Mouse (Mus musculus): ENCODE measurements around the gene Igdcc4. TPM values are rescaled to one million over a fixed set of nuclear protein-coding genes. Genes with fewer than 3 reads are reported as not detected.

Igdcc4 gene
- polyA plus RNA-seq, 1 experiment from 2014 or later: 11.8 TPM

GRCm38 (mm10) chr9:65140936-65141305 is 39.6 kb downstream of the Igdcc4 start, which contains the start of gene Igdcc3:
Igdcc3 (plus strand) TSS chr9:65141189.
- Histone ChIP-seq H3K9me3 (replicated peaks; ENCODE audit: control insufficient read depth, low read length) (no peaks in the 10 kb centered on the region), H3K4me1 (ENCODE audit: control insufficient read depth, insufficient read depth, low read length) (0 out of 2 replicates have a peak, but pooled peaks cover 5% of the 10 kb centered on the region), H3K4me3 (ENCODE audit: low read depth, low read length) (peak within 1 kb of the TSS; percentile 68), H3K27ac (ENCODE audit: low read depth, low read length) (peak within 1 kb of the TSS; percentile 55), H3K9ac (ENCODE audit: low read depth, low read length) (peak within 1 kb of the TSS; percentile 71), H3K4me2 (peak within 1 kb of the TSS; percentile 98), H3K36me3 (ENCODE audit: control insufficient read depth, insufficient read depth, low read length) (no peaks in the 10 kb centered on the region), H3K27me3 (ENCODE audit: control insufficient read depth, insufficient read depth, low read length) (peaks cover 8% of the 10 kb centered on the region; the same call in 1 of the 2 replicates)
- ATAC-seq (replicated peaks; ENCODE audit: insufficient number of reproducible peaks, low FRiP score, low TSS enrichment): peak; percentile 68
- WGBS (ENCODE audit: insufficient replicate concordance): under 1% methylated on average over 35 of the region's 48 CpGs

DNA sequence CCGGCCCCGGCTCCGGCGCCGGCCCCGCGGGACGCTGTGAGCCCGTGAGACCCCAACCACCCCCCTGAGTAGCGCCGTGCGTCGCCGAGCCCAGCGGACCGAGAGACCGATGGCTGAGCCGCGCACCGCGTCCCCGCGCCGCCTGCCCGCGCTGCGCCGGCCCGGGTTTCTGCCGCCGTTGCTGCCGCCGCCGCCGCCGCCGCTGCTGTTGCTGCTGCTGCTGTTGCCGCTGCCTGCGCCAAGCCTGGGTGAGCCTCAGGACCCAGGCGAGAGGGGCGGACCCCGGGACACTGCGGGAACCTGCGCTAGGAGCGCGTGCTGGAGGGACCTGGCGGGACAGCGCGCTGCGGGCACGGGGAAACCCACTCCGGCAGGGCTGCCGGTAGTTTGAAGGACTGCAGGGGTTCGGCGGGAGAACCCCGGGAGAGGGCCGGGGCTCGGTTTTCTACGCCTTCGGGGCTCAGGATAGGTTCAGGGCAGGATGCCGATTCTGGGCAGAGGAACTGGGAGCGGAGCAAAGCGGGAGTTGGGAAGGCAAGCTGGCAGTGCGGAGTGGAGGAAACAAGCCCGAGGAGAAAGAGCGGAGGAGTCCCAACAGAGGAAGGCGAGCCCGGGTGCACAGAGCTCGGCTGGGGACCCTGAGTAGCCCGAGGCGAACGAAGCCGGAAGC is 40.2 kb downstream of the Igdcc4 start:
- Histone ChIP-seq H3K9me3 (replicated peaks; ENCODE audit: control insufficient read depth, low read length) (no peaks in the 10 kb centered on the region), H3K27me3 (ENCODE audit: control insufficient read depth, insufficient read depth, low read length) (peaks cover 8% of the 10 kb centered on the region; the same call in 1 of the 2 replicates), H3K36me3 (ENCODE audit: control insufficient read depth, insufficient read depth, low read length) (no peaks in the 10 kb centered on the region), H3K27ac (ENCODE audit: low read depth, low read length) (peak overlapping the region; percentile 55), H3K4me1 (ENCODE audit: control insufficient read depth, insufficient read depth, low read length) (0 out of 2 replicates have a peak, but pooled peaks cover 5% of the 10 kb centered on the region), H3K9ac (ENCODE audit: low read depth, low read length) (peak overlapping the region; percentile 71), H3K4me3 (ENCODE audit: low read depth, low read length) (peak overlapping the region; percentile 68), H3K4me2 (peak overlapping the region; percentile 98)
- under 1% methylated on average over 63 of the region's 73 CpGs for WGBS (ENCODE audit: insufficient replicate concordance)
- peak; percentile 55 for ATAC-seq (replicated peaks; ENCODE audit: insufficient number of reproducible peaks, low FRiP score, low TSS enrichment)

GRCm38 (mm10) chr9:65141976-65142318 is 40.7 kb downstream of the Igdcc4 start:
- peaks cover 8% of the 10 kb centered on the region; the same call in 1 of the 2 replicates for H3K27me3 ChIP-seq (ENCODE audit: control insufficient read depth, insufficient read depth, low read length)
- WGBS (ENCODE audit: insufficient replicate concordance): under 1% methylated on average over 17 of the region's 17 CpGs

DNA sequence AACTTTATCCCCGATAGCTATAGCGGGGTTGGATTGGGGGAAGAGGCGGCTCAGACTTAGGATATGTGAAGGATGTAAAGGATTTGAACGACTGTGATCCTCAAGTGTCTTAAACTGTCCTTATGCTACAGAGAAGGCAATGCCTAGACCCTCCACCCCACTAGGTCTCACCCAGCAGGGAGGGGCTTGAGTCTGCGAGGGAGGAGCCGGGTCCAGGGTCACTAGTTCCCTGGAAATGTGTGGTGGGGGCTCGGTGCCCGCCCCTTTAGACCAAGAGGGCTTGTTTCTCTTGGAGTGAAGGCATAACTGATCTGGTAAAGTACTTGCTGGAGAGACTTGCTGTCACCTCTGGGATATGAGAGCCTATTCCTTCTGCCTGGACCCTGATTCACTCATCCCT is 41.1 kb downstream of the Igdcc4 start:
- H3K27ac ChIP-seq (ENCODE audit: low read depth, low read length): no peak overlapping the region
- H3K27me3 ChIP-seq (ENCODE audit: control insufficient read depth, insufficient read depth, low read length): peaks cover 8% of the 10 kb centered on the region; the same call in 1 of the 2 replicates
- H3K9ac ChIP-seq (ENCODE audit: low read depth, low read length): peak overlapping the region; percentile 71

More at GRCm38 (mm10) chr9:65141976-65142318, 40.7 kb downstream of the Igdcc4 start:
- Histone ChIP-seq H3K9ac (ENCODE audit: low read depth, low read length) (peak overlapping the region; percentile 71), H3K4me2 (peak overlapping the region; percentile 98), H3K27ac (ENCODE audit: low read depth, low read length) (0 out of 2 replicates have a peak overlapping the region, but pooled peaks have one; percentile 55), H3K4me3 (ENCODE audit: low read depth, low read length) (peak overlapping the region; percentile 68), H3K4me1 (ENCODE audit: control insufficient read depth, insufficient read depth, low read length) (0 out of 2 replicates have a peak, but pooled peaks cover 5% of the 10 kb centered on the region), H3K9me3 (replicated peaks; ENCODE audit: control insufficient read depth, low read length) (no peaks in the 10 kb centered on the region), H3K36me3 (ENCODE audit: control insufficient read depth, insufficient read depth, low read length) (no peaks in the 10 kb centered on the region)
- 0 out of 2 replicates have a peak, but pooled peaks have one; percentile 47 for ATAC-seq (replicated peaks; ENCODE audit: insufficient number of reproducible peaks, low FRiP score, low TSS enrichment)

DNA sequence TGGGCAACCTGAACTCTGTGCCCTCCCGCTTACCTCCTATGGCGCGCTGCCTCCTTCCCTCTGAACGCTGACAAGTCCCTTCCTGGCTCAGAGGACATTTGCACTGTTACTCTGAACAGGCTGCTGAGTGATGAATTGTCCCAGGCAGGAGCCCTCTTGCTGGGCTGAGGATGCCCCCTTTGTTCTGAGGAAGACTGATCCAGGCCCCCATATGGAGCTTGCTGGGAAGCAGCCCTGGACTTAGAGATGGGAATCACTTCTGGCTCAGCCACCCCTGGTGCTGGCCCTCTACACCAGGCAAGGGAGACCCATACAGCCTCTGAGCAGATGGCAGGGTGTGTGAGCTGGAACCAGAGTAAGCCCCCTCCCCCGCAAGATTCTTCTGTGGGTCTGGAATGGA is 44.7 kb downstream of the Igdcc4 start:
- Histone ChIP-seq H3K36me3 (ENCODE audit: control insufficient read depth, insufficient read depth, low read length) (no peaks in the 10 kb centered on the region), H3K27ac (ENCODE audit: low read depth, low read length) (no peak overlapping the region), H3K27me3 (ENCODE audit: control insufficient read depth, insufficient read depth, low read length) (peaks cover 6% of the 10 kb centered on the region; the same call in 1 of the 2 replicates), H3K4me3 (ENCODE audit: low read depth, low read length) (no peak overlapping the region), H3K4me2 (no peak overlapping the region), H3K9ac (ENCODE audit: low read depth, low read length) (no peak overlapping the region), H3K4me1 (ENCODE audit: control insufficient read depth, insufficient read depth, low read length) (0 out of 2 replicates have a peak, but pooled peaks cover 3% of the 10 kb centered on the region), H3K9me3 (replicated peaks; ENCODE audit: control insufficient read depth, low read length) (no peaks in the 10 kb centered on the region)
- 56% methylated on average over 5 of the region's 5 CpGs for WGBS (ENCODE audit: insufficient replicate concordance)
- ATAC-seq (replicated peaks; ENCODE audit: insufficient number of reproducible peaks, low FRiP score, low TSS enrichment): no peak

More for the DNA sequence above, 41.1 kb downstream of the Igdcc4 start:
- ATAC-seq (replicated peaks; ENCODE audit: insufficient number of reproducible peaks, low FRiP score, low TSS enrichment): no peak
- H3K4me2 ChIP-seq: peak overlapping the region; percentile 98
- peak overlapping the region; percentile 68 for H3K4me3 ChIP-seq (ENCODE audit: low read depth, low read length)
- H3K36me3 ChIP-seq (ENCODE audit: control insufficient read depth, insufficient read depth, low read length): no peaks in the 10 kb centered on the region
- 0 out of 2 replicates have a peak, but pooled peaks cover 5% of the 10 kb centered on the region for H3K4me1 ChIP-seq (ENCODE audit: control insufficient read depth, insufficient read depth, low read length)
- 1% methylated on average over 8 of the region's 8 CpGs for WGBS (ENCODE audit: insufficient replicate concordance)
- no peaks in the 10 kb centered on the region for H3K9me3 ChIP-seq (replicated peaks; ENCODE audit: control insufficient read depth, low read length)

DNA sequence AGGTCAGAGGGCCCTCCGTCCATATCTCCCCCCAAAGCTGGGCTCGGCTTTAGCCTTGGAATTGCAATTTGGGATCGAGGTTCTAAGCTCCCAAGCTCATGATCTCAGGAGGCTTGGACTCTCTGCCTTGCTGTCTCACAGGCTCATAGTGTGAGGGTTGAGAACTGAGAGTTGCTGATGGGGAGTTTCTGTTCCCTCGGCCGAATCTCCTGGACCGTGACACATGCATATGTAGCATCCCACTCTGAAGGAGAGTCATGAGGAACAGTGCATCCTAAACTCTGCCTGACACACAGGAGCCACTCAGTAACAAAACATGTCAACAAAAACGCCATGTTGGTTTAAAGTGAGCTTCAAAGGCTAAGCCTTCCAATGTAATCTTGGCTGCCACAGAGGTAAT is 47.2 kb downstream of the Igdcc4 start:
- Histone ChIP-seq H3K9ac (ENCODE audit: low read depth, low read length) (no peak overlapping the region), H3K4me1 (ENCODE audit: control insufficient read depth, insufficient read depth, low read length) (peaks cover 11% of the 10 kb centered on the region), H3K27me3 (ENCODE audit: control insufficient read depth, insufficient read depth, low read length) (no peaks in the 10 kb centered on the region), H3K4me3 (ENCODE audit: low read depth, low read length) (no peak overlapping the region), H3K36me3 (ENCODE audit: control insufficient read depth, insufficient read depth, low read length) (no peaks in the 10 kb centered on the region), H3K4me2 (no peak overlapping the region), H3K9me3 (replicated peaks; ENCODE audit: control insufficient read depth, low read length) (no peaks in the 10 kb centered on the region), H3K27ac (ENCODE audit: low read depth, low read length) (no peak overlapping the region)
- ATAC-seq (replicated peaks; ENCODE audit: insufficient number of reproducible peaks, low FRiP score, low TSS enrichment): no peak
- 63% methylated on average over 7 of the region's 7 CpGs for WGBS (ENCODE audit: insufficient replicate concordance)

DNA sequence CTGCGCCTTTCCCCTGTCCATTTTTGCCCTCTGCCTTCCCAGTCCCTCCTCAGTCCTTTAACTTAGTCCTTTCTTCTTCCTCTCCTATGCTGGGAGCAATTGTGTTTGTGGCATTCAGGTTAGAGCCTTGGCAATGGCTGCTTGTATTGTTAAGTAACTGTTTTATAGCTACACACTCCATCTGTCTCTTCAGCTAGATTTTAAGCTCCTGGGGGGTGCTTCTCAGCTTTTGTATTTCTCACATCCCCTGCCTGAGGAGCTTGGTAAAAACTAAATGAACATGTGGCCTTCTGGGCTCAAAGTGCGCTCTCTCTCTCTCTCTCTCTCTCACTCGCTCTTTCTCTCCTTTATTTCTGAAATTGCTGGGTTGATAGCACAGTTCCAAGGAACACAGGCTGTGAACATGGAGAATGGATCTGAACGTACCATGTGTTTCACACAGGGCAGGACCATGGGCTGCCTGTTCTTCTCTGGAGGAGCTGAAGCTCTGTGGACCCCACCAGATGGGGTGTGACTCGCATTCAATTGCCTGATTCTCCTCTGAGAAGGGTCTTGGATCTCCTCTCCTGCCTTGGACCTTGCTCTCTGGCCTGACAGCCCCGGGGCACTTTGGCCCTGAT is 51.5 kb downstream of the Igdcc4 start:
- no peaks in the 10 kb centered on the region for H3K27me3 ChIP-seq (ENCODE audit: control insufficient read depth, insufficient read depth, low read length)
- no peaks in the 10 kb centered on the region for H3K9me3 ChIP-seq (replicated peaks; ENCODE audit: control insufficient read depth, low read length)
- 0 out of 2 replicates have a peak overlapping the region, but pooled peaks have one; percentile 11 for H3K9ac ChIP-seq (ENCODE audit: low read depth, low read length)
- ATAC-seq (replicated peaks; ENCODE audit: insufficient number of reproducible peaks, low FRiP score, low TSS enrichment): 0 out of 2 replicates have a peak, but pooled peaks have one; percentile 31
- H3K4me3 ChIP-seq (ENCODE audit: low read depth, low read length): no peak overlapping the region
- H3K36me3 ChIP-seq (ENCODE audit: control insufficient read depth, insufficient read depth, low read length): no peaks in the 10 kb centered on the region
- no peak overlapping the region for H3K27ac ChIP-seq (ENCODE audit: low read depth, low read length)
- peaks cover 41% of the 10 kb centered on the region for H3K4me1 ChIP-seq (ENCODE audit: control insufficient read depth, insufficient read depth, low read length)
- H3K4me2 ChIP-seq: no peak overlapping the region
- 60% methylated on average over 6 of the region's 6 CpGs for WGBS (ENCODE audit: insufficient replicate concordance)

DNA sequence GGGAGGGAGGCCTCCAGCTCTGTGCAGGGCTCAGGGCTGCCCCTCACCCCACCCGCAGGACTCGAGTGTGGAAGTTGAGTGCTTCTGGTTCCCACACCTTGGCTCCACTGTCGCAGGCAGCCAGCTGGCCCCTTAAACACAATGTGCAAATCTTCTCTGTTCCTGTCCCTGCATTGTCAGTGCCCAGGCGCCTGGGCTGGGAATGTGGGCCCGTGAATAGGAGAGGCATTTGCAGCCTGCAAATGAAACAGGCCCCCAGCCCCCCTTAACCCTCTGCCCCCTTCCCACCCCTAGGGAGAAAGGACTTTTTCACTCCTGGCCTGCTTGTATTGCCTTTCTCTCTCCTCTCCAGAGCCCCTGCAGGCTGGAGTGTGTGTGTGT is 52.0 kb downstream of the Igdcc4 start:
- Histone ChIP-seq H3K27me3 (ENCODE audit: control insufficient read depth, insufficient read depth, low read length) (no peaks in the 10 kb centered on the region), H3K27ac (ENCODE audit: low read depth, low read length) (no peak overlapping the region), H3K4me2 (no peak overlapping the region), H3K9me3 (replicated peaks; ENCODE audit: control insufficient read depth, low read length) (no peaks in the 10 kb centered on the region), H3K4me1 (ENCODE audit: control insufficient read depth, insufficient read depth, low read length) (peaks cover 44% of the 10 kb centered on the region), H3K4me3 (ENCODE audit: low read depth, low read length) (no peak overlapping the region), H3K36me3 (ENCODE audit: control insufficient read depth, insufficient read depth, low read length) (no peaks in the 10 kb centered on the region), H3K9ac (ENCODE audit: low read depth, low read length) (0 out of 2 replicates have a peak overlapping the region, but pooled peaks have one; percentile 11)
- 0 out of 2 replicates have a peak, but pooled peaks have one; percentile 49 for ATAC-seq (replicated peaks; ENCODE audit: insufficient number of reproducible peaks, low FRiP score, low TSS enrichment)
- WGBS (ENCODE audit: insufficient replicate concordance): 16% methylated on average over 5 of the region's 5 CpGs
